Mouse (Mus musculus) large intestine, adult 2 months (tissue): ENCODE data around the gene Svs2. TPM values are rescaled to one million over a fixed set of nuclear protein-coding genes. Genes with fewer than 3 reads are reported as not detected.
"Not testable (repeated sequence)": the region's sequence is repeated elsewhere in the genome, so short reads cannot be mapped to it uniquely, and the experiment has no call there.

Experiments used
- DNase-seq: peaks from one replicate; pipeline ENCODE4 v3.0.0-alpha.2; 2012; ENCODE audit warnings: low read depth, low spot score
- WGBS: fragments of 180-500 bp; shearing (Covaris S2); methylation state at CpG from one replicate; pipeline ENCODE4 v1.1.7; 2018; 5-methylcytosine and 5-hydroxymethylcytosine counted together
- polyA plus RNA-seq: library from polyadenylated mRNA; depleted of rRNA; stranded (reverse); fragments of >200 nt; gene quantifications from 2 replicates; pipeline ENCODE4 v1.2.3, GENCODE M21; 2012; rRNA removed

The Svs2 gene
- not detected in 2 replicates for polyA plus RNA-seq

- DNase-seq: no peak
- WGBS: 71% methylated on average over 3 of the region's 3 CpGs
These were observed at the start of gene Svs2 for GRCm38 (mm10) chr2:164238366-164238765. Gene Svs2 (minus strand): TSS chr2:164238466.

- 88% methylated on average over 4 of the region's 4 CpGs for WGBS
- no peak for DNase-seq
These were observed 40.1 kb upstream of the Svs2 start, which contains the start of gene Svs4 for GRCm38 (mm10) chr2:164278359-164278758. Gene Svs4 (minus strand): TSS chr2:164278459.

- 78% methylated on average over 1 of the region's 1 CpGs for WGBS
- DNase-seq: not testable (repeated sequence)
These were observed 18.3 kb upstream of the Svs2 start, which contains the start of gene Svs3b for GRCm38 (mm10) chr2:164256540-164256939. Gene Svs3b (minus strand): TSS chr2:164256640.

GRCm38 (mm10) chr2:164232671-164233070 is 5.6 kb downstream of the Svs2 start:
- DNase-seq: no peak
- 44% methylated on average over 8 of the region's 8 CpGs for WGBS

GRCm38 (mm10) chr2:164228361-164229070 is 9.8 kb downstream of the Svs2 start:
- DNase-seq: no peak
- 78% methylated on average over 8 of the region's 8 CpGs for WGBS

- DNase-seq: no peak
These were observed 16.7 kb downstream of the Svs2 start, which contains the start of gene Wfdc15b for GRCm38 (mm10) chr2:164221522-164221921. Gene Wfdc15b (minus strand): TSS chr2:164221660.

GRCm38 (mm10) chr2:164219295-164219694 is 19.0 kb downstream of the Svs2 start:
- 86% methylated on average over 9 of the region's 9 CpGs for WGBS
- DNase-seq: no peak

More at GRCm38 (mm10) chr2:164221522-164221921, 16.7 kb downstream of the Svs2 start, which contains the start of gene Wfdc15b:
- 20% methylated on average over 11 of the region's 11 CpGs for WGBS

GRCm38 (mm10) chr2:164212711-164213110 is 25.6 kb downstream of the Svs2 start:
- DNase-seq: no peak
- WGBS: 92% methylated on average over 5 of the region's 5 CpGs

- DNase-seq: no peak
- 84% methylated on average over 4 of the region's 4 CpGs for WGBS
These were observed 27.4 kb downstream of the Svs2 start for GRCm38 (mm10) chr2:164210892-164211291.

- WGBS: 44% methylated on average over 4 of the region's 4 CpGs
- no peak for DNase-seq
These were observed 31.6 kb downstream of the Svs2 start for GRCm38 (mm10) chr2:164206676-164207075.

- 92% methylated on average over 10 of the region's 10 CpGs for WGBS
- not testable (repeated sequence) for DNase-seq
These were observed 32.3 kb downstream of the Svs2 start for GRCm38 (mm10) chr2:164206011-164206410.

- DNase-seq: no peak
- 80% methylated on average over 20 of the region's 20 CpGs for WGBS
These were observed 38.5 kb downstream of the Svs2 start, which contains the start of gene Wfdc15a for GRCm38 (mm10) chr2:164199626-164200327. Gene Wfdc15a (minus strand): TSS chr2:164200130.

GRCm38 (mm10) chr2:164196700-164196990 is 41.6 kb downstream of the Svs2 start:
- WGBS: 67% methylated on average over 5 of the region's 5 CpGs
- DNase-seq: no peak

- 79% methylated on average over 5 of the region's 5 CpGs for WGBS
- DNase-seq: no peak
These were observed 42.1 kb downstream of the Svs2 start for GRCm38 (mm10) chr2:164195971-164196699.

- 45% methylated on average over 5 of the region's 5 CpGs for WGBS
These were observed 43.2 kb downstream of the Svs2 start for GRCm38 (mm10) chr2:164194959-164195630.

GRCm38 (mm10) chr2:164192279-164192678 is 46.0 kb downstream of the Svs2 start:
- no peak for DNase-seq

More at GRCm38 (mm10) chr2:164194959-164195630, 43.2 kb downstream of the Svs2 start:
- DNase-seq: no peak

GRCm38 (mm10) chr2:164190576-164190975 is 47.7 kb downstream of the Svs2 start, which contains the start of gene Wfdc12:
Gene Wfdc12 (minus strand): TSS chr2:164190608.
- WGBS: 65% methylated on average over 6 of the region's 6 CpGs
- DNase-seq: no peak

GRCm38 (mm10) chr2:164188722-164189121 is 49.5 kb downstream of the Svs2 start:
- DNase-seq: no peak
- WGBS: 26% methylated on average over 5 of the region's 5 CpGs
